Mouse (Mus musculus) MN1 (cell line): ENCODE measurements around the gene Tas2r135.

Source experiments
- DNase-seq: peaks from one replicate; pipeline ENCODE4 v3.0.0-alpha.2; 2016; ENCODE audit warnings: low spot score

The Tas2r135 gene

DNA sequence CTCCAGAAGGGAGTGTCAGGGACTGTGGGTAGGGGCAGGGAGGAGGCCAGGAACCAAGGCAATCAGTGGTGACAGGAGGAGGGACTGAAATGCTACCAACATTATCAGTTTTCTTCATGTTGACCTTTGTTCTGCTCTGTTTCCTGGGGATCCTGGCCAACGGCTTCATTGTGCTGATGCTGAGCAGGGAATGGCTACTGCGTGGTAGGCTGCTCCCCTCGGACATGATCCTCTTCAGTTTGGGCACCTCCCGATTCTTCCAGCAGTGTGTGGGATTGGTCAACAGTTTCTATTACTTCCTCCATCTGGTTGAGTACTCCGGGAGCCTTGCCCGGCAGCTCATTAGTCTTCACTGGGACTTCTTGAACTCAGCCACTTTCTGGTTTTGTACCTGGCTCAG, 29.2 kb downstream of the Tas2r135 start, which contains the start of gene Tas2r126:
TSS of gene Tas2r126 (plus strand) at position 90 of the 400 bp plus-strand sequence.
- no peak for DNase-seq

DNA sequence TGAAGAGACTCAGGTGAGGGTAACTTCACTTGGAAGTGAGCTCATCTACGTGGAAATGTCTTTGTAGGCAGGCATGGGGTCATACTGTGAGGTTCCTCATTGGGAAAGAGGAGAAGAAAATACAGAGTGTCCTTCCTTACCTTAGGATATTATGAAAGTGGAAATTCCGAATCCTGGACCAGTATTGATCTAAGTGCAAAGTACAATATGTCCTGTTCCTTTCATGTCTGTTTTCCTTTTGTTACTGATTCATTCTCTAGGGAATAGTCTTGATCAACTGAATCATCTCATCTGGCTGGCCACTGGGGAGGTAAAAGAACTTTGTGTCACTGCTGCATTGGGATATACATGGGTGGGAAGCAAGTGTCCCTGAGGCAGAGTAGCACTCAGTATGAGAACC, 30.3 kb downstream of the Tas2r135 start:
- DNase-seq: no peak

DNA sequence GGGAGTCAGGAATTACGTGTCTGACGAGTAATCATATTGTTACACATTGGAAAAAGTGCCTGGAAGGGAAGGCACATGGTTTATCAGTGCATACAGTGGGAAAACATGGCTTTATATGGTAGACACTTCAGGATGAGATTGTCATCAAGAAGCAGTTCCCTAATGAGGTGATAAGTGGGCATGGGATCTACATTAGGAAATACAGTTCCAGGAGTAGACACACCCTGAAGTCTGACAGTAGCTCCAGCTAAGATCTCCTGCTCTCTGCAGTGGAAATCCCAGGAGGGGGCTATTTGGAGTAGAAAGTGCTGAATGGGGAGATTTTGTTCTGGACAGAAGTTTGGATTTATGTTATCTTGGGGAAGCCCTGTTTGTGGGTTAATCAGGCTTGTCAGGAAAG, 36.2 kb downstream of the Tas2r135 start:
- DNase-seq: no peak

DNA sequence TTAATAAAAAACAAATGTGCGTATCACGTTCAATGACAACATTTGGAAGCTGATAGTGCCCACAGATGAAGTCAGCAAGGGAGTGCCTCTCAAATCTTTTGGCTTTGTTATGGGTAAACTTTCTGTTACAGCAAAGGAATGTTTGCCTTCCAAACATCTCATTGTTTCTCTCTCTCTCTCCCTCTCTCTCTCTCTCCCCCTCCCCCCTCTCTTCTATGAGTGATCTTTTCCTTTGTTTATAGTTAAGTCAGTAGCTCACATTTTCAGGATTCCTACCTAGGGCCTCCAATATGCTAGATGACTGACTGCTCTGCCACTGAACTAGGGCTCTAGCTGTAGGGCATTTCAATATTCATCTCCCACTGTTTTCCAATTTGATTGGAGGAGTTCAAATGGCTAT, 39.3 kb downstream of the Tas2r135 start:
- DNase-seq: no peak

DNA sequence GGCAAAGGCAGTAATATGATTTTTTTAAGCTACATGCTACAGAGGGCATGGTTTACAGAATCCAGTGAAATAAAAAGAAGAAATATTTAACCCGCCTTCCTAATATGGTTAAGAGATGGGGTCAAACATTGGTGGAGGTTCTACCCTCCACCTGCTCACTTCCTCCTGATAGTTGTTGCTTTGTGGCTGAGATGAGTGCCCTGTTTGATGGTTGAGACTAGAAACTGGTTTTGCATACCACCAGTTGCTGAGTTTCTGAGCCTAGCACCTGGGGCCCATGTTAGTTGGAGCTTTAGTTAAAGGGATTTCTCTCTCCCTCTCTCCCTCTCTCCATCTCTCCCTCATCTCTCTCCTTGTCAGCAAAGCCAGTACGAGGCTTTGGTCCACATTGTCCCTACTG, 42.1 kb downstream of the Tas2r135 start:
- no peak for DNase-seq
